Mouse (Mus musculus): ENCODE measurements around the gene Eda.

- TF ChIP-seq FLI1 (IDR thresholded peaks at IDR 0.05; ENCODE audit: low read length), result no peak
- no peak for TF ChIP-seq GATA1 (IDR thresholded peaks at IDR 0.05; ENCODE audit: borderline replicate concordance, low read length)
Observed at GRCm38 (mm10) chrX:99993434-99993833, 18.0 kb downstream of the Eda start.

Data from megakaryocyte, embryonic 14.5 days (primary cell).